Mouse (Mus musculus): ENCODE results near the gene Psmb5.

The Psmb5 gene

GRCm38 (mm10) chr14:54592319-54592934 is 25.4 kb downstream of the Psmb5 start:
- no peak for DNase-seq (ENCODE audit: low read depth, low spot score)

- DNase-seq (ENCODE audit: low read depth, low spot score): no peak
Observed at GRCm38 (mm10) chr14:54591056-54591455, 26.8 kb downstream of the Psmb5 start.

GRCm38 (mm10) chr14:54583681-54584338 is 34.0 kb downstream of the Psmb5 start:
- peak; percentile 75 for DNase-seq (ENCODE audit: low read depth, low spot score)

GRCm38 (mm10) chr14:54582536-54582935 is 35.3 kb downstream of the Psmb5 start:
- no peak for DNase-seq (ENCODE audit: low read depth, low spot score)

GRCm38 (mm10) chr14:54579638-54580037 is 38.2 kb downstream of the Psmb5 start:
- DNase-seq (ENCODE audit: low read depth, low spot score): no peak

- peak; percentile 80 for DNase-seq (ENCODE audit: low read depth, low spot score)
Observed at GRCm38 (mm10) chr14:54578063-54578462, 39.8 kb downstream of the Psmb5 start.

GRCm38 (mm10) chr14:54577089-54577982 is 40.5 kb downstream of the Psmb5 start, which contains the start of gene Ajuba:
Gene Ajuba (minus strand): TSS chr14:54577558.
- peak; percentile 94 for DNase-seq (ENCODE audit: low read depth, low spot score)

- DNase-seq (ENCODE audit: low read depth, low spot score): peak; percentile 34
Observed at GRCm38 (mm10) chr14:54576241-54577088, 41.4 kb downstream of the Psmb5 start.

- DNase-seq (ENCODE audit: low read depth, low spot score): peak; percentile 90
Observed at GRCm38 (mm10) chr14:54575631-54576030, 42.2 kb downstream of the Psmb5 start.

GRCm38 (mm10) chr14:54575031-54575430 is 42.8 kb downstream of the Psmb5 start:
- DNase-seq (ENCODE audit: low read depth, low spot score): no peak

- no peak for DNase-seq (ENCODE audit: low read depth, low spot score)
Observed at GRCm38 (mm10) chr14:54574253-54574652, 43.6 kb downstream of the Psmb5 start.

GRCm38 (mm10) chr14:54572790-54573736 is 44.8 kb downstream of the Psmb5 start:
- peak; percentile 87 for DNase-seq (ENCODE audit: low read depth, low spot score)

GRCm38 (mm10) chr14:54572122-54572521 is 45.7 kb downstream of the Psmb5 start:
- DNase-seq (ENCODE audit: low read depth, low spot score): no peak

- no peak for DNase-seq (ENCODE audit: low read depth, low spot score)
Observed at GRCm38 (mm10) chr14:54569451-54570392, 48.1 kb downstream of the Psmb5 start.

- DNase-seq (ENCODE audit: low read depth, low spot score): peak; percentile 88
Observed at GRCm38 (mm10) chr14:54568694-54569414, 49.0 kb downstream of the Psmb5 start.
